Mouse (Mus musculus) lung, embryonic 14.5 days (tissue): ENCODE measurements at regions not wholly inside any gene's neighbourhood (a gene's known extent, or its start where the extent isn't known, plus 50 kb on each side); places are given as distances from the start of the nearest gene placed in this dataset.
A peak's percentile ranks its signal among the peaks of the same experiment; 100 is the strongest.

Source experiments
- ATAC-seq: fragments of 200-750 bp; cut with Nextera tagmentation; 2 replicates; pipeline ENCODE4 v1.8.0; 2017; ENCODE audit warnings: mild to moderate bottlenecking, moderate TSS enrichment, moderate library complexity; ENCODE audit not compliant: insufficient read depth
- DNase-seq: peaks from one replicate; pipeline ENCODE4 v3.0.0-alpha.2; 2015
- H3K27ac ChIP-seq: fragments of 300-500 bp; sonication (generic); 2 replicates; pipeline ENCODE4 v1.5.1; 2014; ENCODE audit warnings: low read depth, mild to moderate bottlenecking, moderate library complexity
- H3K27me3 ChIP-seq: fragments of 300-500 bp; sonication (generic); 2 replicates; pipeline ENCODE4 v1.6.1; 2014; ENCODE audit warnings: low read length, control low read depth; ENCODE audit not compliant: insufficient read depth
- H3K36me3 ChIP-seq: fragments of 300-500 bp; sonication (generic); 2 replicates; pipeline ENCODE4 v1.6.1; 2014; ENCODE audit warnings: control low read depth; ENCODE audit not compliant: insufficient read depth
- H3K4me1 ChIP-seq: fragments of 300-500 bp; sonication (generic); 2 replicates; pipeline ENCODE4 v1.6.1; 2014; ENCODE audit warnings: antibody characterized with exemption, control low read depth; ENCODE audit not compliant: insufficient read depth
- H3K4me2 ChIP-seq: fragments of 300-500 bp; sonication (generic); 2 replicates; pipeline ENCODE4 v1.6.1; 2014; ENCODE audit warnings: mild to moderate bottlenecking
- H3K4me3 ChIP-seq: fragments of 300-500 bp; sonication (generic); 2 replicates; pipeline ENCODE4 v1.5.1; 2014; ENCODE audit warnings: low read depth, low read length
- H3K9ac ChIP-seq: fragments of 300-500 bp; sonication (generic); 2 replicates; pipeline ENCODE4 v1.6.1; 2014
- H3K9me3 ChIP-seq: fragments of 300-500 bp; sonication (generic); 2 replicates; pipeline ENCODE4 v1.6.1; 2016; ENCODE audit warnings: low read depth, low read length, control low read depth
- CTCF ChIP-seq: IDR thresholded peaks from 2 replicates; pipeline ENCODE4 v1.5.1; 2016; ENCODE audit warnings: antibody characterized with exemption, low read depth
- WGBS: fragments of 180-500 bp; shearing (Covaris S2); extraction: QIAGEN DNeasy Blood & Tissue Kit; methylation state at CpG from one replicate; pipeline ENCODE4 v1.1.7; 2014; 5-methylcytosine and 5-hydroxymethylcytosine counted together

- H3K4me2 ChIP-seq = no peak overlapping the region
- WGBS = 58% methylated on average over 1 of the region's 1 CpGs
- no peaks in the 10 kb centered on the region for H3K36me3 ChIP-seq
- H3K4me3 ChIP-seq = no peak overlapping the region
- DNase-seq = no peak
- ATAC-seq = no peak
- no peak for TF ChIP-seq CTCF
- no peaks in the 10 kb centered on the region for H3K9me3 ChIP-seq
- H3K4me1 ChIP-seq = no peaks in the 10 kb centered on the region
- H3K9ac ChIP-seq = no peak overlapping the region
- H3K27me3 ChIP-seq = no peaks in the 10 kb centered on the region
- H3K27ac ChIP-seq = no peak overlapping the region
These were observed 115.4 kb upstream of the Prmt6 start for GRCm38 (mm10) chr3:110366151-110366550.

GRCm38 (mm10) chr3:110361900-110362299 lies 111.1 kb upstream of the Prmt6 start:
- no peaks in the 10 kb centered on the region for H3K27me3 ChIP-seq
- no peaks in the 10 kb centered on the region for H3K4me1 ChIP-seq
- DNase-seq (peak; percentile 17), ATAC-seq (no peak)
- H3K4me2 ChIP-seq = no peak overlapping the region
- no peak for TF ChIP-seq CTCF
- no peak overlapping the region for H3K4me3 ChIP-seq
- H3K9ac ChIP-seq = no peak overlapping the region
- no peaks in the 10 kb centered on the region for H3K36me3 ChIP-seq
- H3K27ac ChIP-seq = no peak overlapping the region
- WGBS = 91% methylated on average over 2 of the region's 2 CpGs
- H3K9me3 ChIP-seq = no peaks in the 10 kb centered on the region

- Histone ChIP-seq H3K4me2 (no peak overlapping the region), H3K4me1 (no peaks in the 10 kb centered on the region), H3K9ac (no peak overlapping the region), H3K9me3 (no peaks in the 10 kb centered on the region), H3K4me3 (no peak overlapping the region), H3K36me3 (no peaks in the 10 kb centered on the region), H3K27me3 (no peaks in the 10 kb centered on the region), H3K27ac (no peak overlapping the region)
- ATAC-seq (no peak), DNase-seq (no peak)
- 67% methylated on average over 8 of the region's 8 CpGs for WGBS
- no peak for TF ChIP-seq CTCF
These were observed 106.2 kb upstream of the Prmt6 start for GRCm38 (mm10) chr3:110356822-110357594.

GRCm38 (mm10) chr3:110353654-110354053 lies 102.9 kb upstream of the Prmt6 start:
- Histone ChIP-seq H3K27ac (no peak overlapping the region), H3K4me1 (no peaks in the 10 kb centered on the region), H3K27me3 (no peaks in the 10 kb centered on the region), H3K4me3 (no peak overlapping the region), H3K4me2 (no peak overlapping the region), H3K36me3 (no peaks in the 10 kb centered on the region), H3K9ac (no peak overlapping the region), H3K9me3 (no peaks in the 10 kb centered on the region)
- WGBS = 75% methylated on average over 1 of the region's 1 CpGs
- DNase-seq (no peak), ATAC-seq (no peak)
- no peak for TF ChIP-seq CTCF

- no peak overlapping the region for H3K9ac ChIP-seq
- H3K27me3 ChIP-seq = no peaks in the 10 kb centered on the region
- ATAC-seq = no peak
- DNase-seq = no peak
- H3K36me3 ChIP-seq = no peaks in the 10 kb centered on the region
- TF ChIP-seq CTCF = no peak
- H3K4me3 ChIP-seq = no peak overlapping the region
- WGBS = 79% methylated on average over 5 of the region's 5 CpGs
- no peaks in the 10 kb centered on the region for H3K4me1 ChIP-seq
- no peak overlapping the region for H3K4me2 ChIP-seq
- H3K9me3 ChIP-seq = no peaks in the 10 kb centered on the region
- H3K27ac ChIP-seq = no peak overlapping the region
These were observed 99.3 kb upstream of the Prmt6 start for GRCm38 (mm10) chr3:110350075-110350474.

- 88% methylated on average over 4 of the region's 4 CpGs for WGBS
- Histone ChIP-seq H3K27me3 (no peaks in the 10 kb centered on the region), H3K9me3 (no peaks in the 10 kb centered on the region), H3K27ac (no peak overlapping the region), H3K4me1 (no peaks in the 10 kb centered on the region), H3K36me3 (no peaks in the 10 kb centered on the region), H3K4me3 (no peak overlapping the region), H3K4me2 (no peak overlapping the region), H3K9ac (no peak overlapping the region)
- no peak for DNase-seq
- TF ChIP-seq CTCF = no peak
- no peak for ATAC-seq
These were observed 98.6 kb upstream of the Prmt6 start for GRCm38 (mm10) chr3:110349446-110349845.

GRCm38 (mm10) chr3:110344846-110345245 lies 94.0 kb upstream of the Prmt6 start:
- H3K36me3 ChIP-seq = no peaks in the 10 kb centered on the region
- 42% methylated on average over 4 of the region's 4 CpGs for WGBS
- no peak overlapping the region for H3K4me3 ChIP-seq
- no peak for TF ChIP-seq CTCF
- no peak overlapping the region for H3K9ac ChIP-seq
- no peaks in the 10 kb centered on the region for H3K4me1 ChIP-seq
- ATAC-seq (no peak), DNase-seq (peak; percentile 47)
- no peak overlapping the region for H3K27ac ChIP-seq
- H3K4me2 ChIP-seq = no peak overlapping the region
- H3K9me3 ChIP-seq = no peaks in the 10 kb centered on the region
- H3K27me3 ChIP-seq = no peaks in the 10 kb centered on the region
